Mouse (Mus musculus) lung, postnatal 36 days (tissue): ENCODE data around the gene Cacna1a.
"Not testable (repeated sequence)": the region's sequence is repeated elsewhere in the genome, so short reads cannot be mapped to it uniquely, and the experiment has no call there.

Experiments used
- DNase-seq: peaks from one replicate; pipeline ENCODE4 v3.0.0; 2022; ENCODE audit warnings: mixed read lengths

Gene Cacna1a

GRCm38 (mm10) chr8:84599401-84599800, 211.2 kb downstream of the Cacna1a start:
- no peak for DNase-seq

- DNase-seq, result no peak
Measured at GRCm38 (mm10) chr8:84600311-84600907, 212.2 kb downstream of the Cacna1a start.

GRCm38 (mm10) chr8:84601221-84601751, 213.0 kb downstream of the Cacna1a start:
- DNase-seq, result no peak

GRCm38 (mm10) chr8:84614512-84615223, 226.4 kb downstream of the Cacna1a start:
- peak; percentile 61 for DNase-seq

GRCm38 (mm10) chr8:84615666-84616485, 227.6 kb downstream of the Cacna1a start:
- DNase-seq, result no peak

- DNase-seq, result no peak
Measured at GRCm38 (mm10) chr8:84617005-84617404, 228.8 kb downstream of the Cacna1a start.

- DNase-seq, result no peak
Measured at GRCm38 (mm10) chr8:84621102-84621625, 232.9 kb downstream of the Cacna1a start.

GRCm38 (mm10) chr8:84623425-84623824, 235.2 kb downstream of the Cacna1a start:
- DNase-seq, result not testable (repeated sequence)

GRCm38 (mm10) chr8:84629586-84629985, 241.3 kb downstream of the Cacna1a start:
- DNase-seq, result no peak

GRCm38 (mm10) chr8:84630145-84630544, 241.9 kb downstream of the Cacna1a start:
- DNase-seq, result no peak

- DNase-seq, result no peak
Measured at GRCm38 (mm10) chr8:84631813-84632212, 243.6 kb downstream of the Cacna1a start.

GRCm38 (mm10) chr8:84633841-84634584, 245.8 kb downstream of the Cacna1a start:
- no peak for DNase-seq

GRCm38 (mm10) chr8:84634849-84635304, 246.6 kb downstream of the Cacna1a start:
- DNase-seq, result no peak

- DNase-seq, result no peak
Measured at GRCm38 (mm10) chr8:84635397-84636050, 247.3 kb downstream of the Cacna1a start.

GRCm38 (mm10) chr8:84636051-84636691, 247.9 kb downstream of the Cacna1a start:
- DNase-seq, result peak; percentile 58

- no peak for DNase-seq
Measured at GRCm38 (mm10) chr8:84637946-84638554, 249.8 kb downstream of the Cacna1a start.

GRCm38 (mm10) chr8:84638555-84639161, 250.4 kb downstream of the Cacna1a start:
- no peak for DNase-seq

GRCm38 (mm10) chr8:84639162-84640009, 251.1 kb downstream of the Cacna1a start:
- DNase-seq, result peak; percentile 95

GRCm38 (mm10) chr8:84640010-84640588, 251.9 kb downstream of the Cacna1a start:
- DNase-seq, result no peak
